Mouse (Mus musculus) lung, postnatal 0 days (tissue): Measurements from ENCODE around the gene Gm37240.

Experiments
- CTCF ChIP-seq: IDR thresholded peaks from 2 replicates; pipeline ENCODE4 v1.5.1; 2016; ENCODE audit warnings: antibody characterized with exemption, mild to moderate bottlenecking
- EP300 ChIP-seq: IDR thresholded peaks from 2 replicates; pipeline ENCODE4 v1.6.1; 2016; ENCODE audit warnings: antibody characterized with exemption, mild to moderate bottlenecking, control low read depth

DNA sequence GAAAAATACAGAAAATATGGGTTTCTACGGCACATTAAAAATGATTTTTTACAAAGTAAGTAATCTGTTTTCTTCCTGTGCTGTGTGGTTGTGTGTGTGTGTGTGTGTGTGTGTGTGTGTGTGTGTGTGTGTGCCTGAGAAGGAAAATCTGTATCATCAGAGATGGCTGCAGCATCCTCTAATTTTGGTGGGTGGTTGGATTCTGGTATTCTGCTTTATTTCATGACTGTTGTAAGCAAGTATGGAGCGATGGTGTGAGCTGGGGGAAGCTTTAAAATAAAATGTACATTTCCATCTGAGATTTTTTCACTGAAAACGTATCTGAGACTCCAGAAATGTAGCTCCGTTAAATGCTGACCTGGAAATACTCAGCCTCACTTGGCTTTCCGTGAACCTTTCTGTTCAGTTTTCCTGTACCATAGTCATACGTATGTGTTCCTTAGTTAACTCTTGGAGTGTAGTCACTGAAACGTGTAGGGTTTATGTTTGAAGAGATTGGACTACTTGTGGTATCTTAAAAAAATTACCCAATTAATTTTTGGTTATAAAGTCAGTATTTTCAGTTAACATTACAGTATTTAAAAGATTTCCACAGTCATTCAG, 934.6 kb downstream of the Gm37240 start:
- TF ChIP-seq CTCF = no peak
- no peak for TF ChIP-seq EP300
